Mouse (Mus musculus) forebrain, embryonic 11.5 days (tissue): Measurements from ENCODE around the gene Hvcn1. TPM values are rescaled to one million over a fixed set of nuclear protein-coding genes. Genes with fewer than 3 reads are reported as not detected.

ENCODE experiments used
- ATAC-seq: fragments of 200-750 bp; cut with Nextera tagmentation; replicated peaks from 2 replicates; pipeline ENCODE4 v1.8.0; 2017; ENCODE audit warnings: moderate TSS enrichment; ENCODE audit not compliant: low FRiP score
- DNase-seq: peaks from one replicate; pipeline ENCODE4 v3.0.0-alpha.2; 2017; ENCODE audit warnings: low spot score
- H3K27ac ChIP-seq: fragments of 300-500 bp; sonication (generic); 2 replicates; pipeline ENCODE4 v1.5.1; 2014; ENCODE audit warnings: low read depth, low read length
- H3K27me3 ChIP-seq: fragments of 300-500 bp; sonication (generic); 2 replicates; pipeline ENCODE4 v1.6.1; 2014; ENCODE audit warnings: mild to moderate bottlenecking, low read length, mixed read lengths; ENCODE audit not compliant: control insufficient read depth, insufficient read depth
- H3K36me3 ChIP-seq: fragments of 300-500 bp; sonication (generic); 2 replicates; pipeline ENCODE4 v1.6.1; 2014; ENCODE audit warnings: mild to moderate bottlenecking, low read length, moderate library complexity, mixed read lengths; ENCODE audit not compliant: control insufficient read depth, insufficient read depth
- H3K4me1 ChIP-seq: fragments of 300-500 bp; sonication (generic); replicated peaks from 2 replicates; pipeline ENCODE4 v1.6.1; 2014; ENCODE audit warnings: low read length, mixed read lengths; ENCODE audit not compliant: control insufficient read depth, insufficient read depth
- H3K4me2 ChIP-seq: fragments of 300-500 bp; sonication (generic); 2 replicates; pipeline ENCODE4 v1.6.1; 2014; ENCODE audit warnings: low read depth, mild to moderate bottlenecking, low read length, moderate library complexity, mixed read lengths; ENCODE audit not compliant: severe bottlenecking
- H3K4me3 ChIP-seq: fragments of 300-500 bp; sonication (generic); 2 replicates; pipeline ENCODE4 v1.5.1; 2014; ENCODE audit warnings: low read depth, low read length
- H3K9ac ChIP-seq: fragments of 300-500 bp; sonication (generic); 2 replicates; pipeline ENCODE4 v1.6.1; 2014; ENCODE audit warnings: low read length
- H3K9me3 ChIP-seq: fragments of 300-500 bp; sonication (generic); 2 replicates; pipeline ENCODE4 v1.6.1; 2016; ENCODE audit warnings: low read length, mixed read lengths; ENCODE audit not compliant: control insufficient read depth
- WGBS: fragments of 180-500 bp; shearing (Covaris S2); extraction: QIAGEN DNeasy Blood & Tissue Kit; methylation state at CpG from one replicate; pipeline ENCODE4 v1.1.7; 2014; 5-methylcytosine and 5-hydroxymethylcytosine counted together
- polyA plus RNA-seq: library from polyadenylated mRNA; unstranded; fragments of >200 nt; fragmentation: Nextera tagmentation; extraction: Ambion mirVana; gene quantifications from 2 replicates; pipeline ENCODE4 v1.2.1, GENCODE M21; 2014

Hvcn1 gene
- polyA plus RNA-seq, 1 experiment from 2014 or later = 11.1 TPM

GRCm38 (mm10) chr5:122190465-122190864 lies 16.1 kb upstream of the Hvcn1 start:
- Histone ChIP-seq H3K9me3 (no peaks in the 10 kb centered on the region), H3K4me3 (no peak overlapping the region), H3K36me3 (no peaks in the 10 kb centered on the region), H3K27me3 (no peaks in the 10 kb centered on the region), H3K9ac (no peak overlapping the region), H3K4me1 (no peaks in the 10 kb centered on the region), H3K4me2 (no peak overlapping the region), H3K27ac (no peak overlapping the region)
- ATAC-seq = no peak
- DNase-seq = no peak
- WGBS = 55% methylated on average over 7 of the region's 7 CpGs

GRCm38 (mm10) chr5:122191269-122192063 lies 15.1 kb upstream of the Hvcn1 start:
- Histone ChIP-seq H3K9ac (no peak overlapping the region), H3K9me3 (no peaks in the 10 kb centered on the region), H3K27me3 (no peaks in the 10 kb centered on the region), H3K4me1 (no peaks in the 10 kb centered on the region), H3K4me2 (no peak overlapping the region), H3K36me3 (no peaks in the 10 kb centered on the region), H3K4me3 (no peak overlapping the region), H3K27ac (no peak overlapping the region)
- ATAC-seq (no peak), DNase-seq (no peak)
- WGBS = 80% methylated on average over 12 of the region's 12 CpGs

GRCm38 (mm10) chr5:122192347-122192746 lies 14.3 kb upstream of the Hvcn1 start:
- ATAC-seq (no peak), DNase-seq (no peak)
- Histone ChIP-seq H3K4me1 (no peaks in the 10 kb centered on the region), H3K9me3 (no peaks in the 10 kb centered on the region), H3K4me3 (no peak overlapping the region), H3K4me2 (no peak overlapping the region), H3K9ac (no peak overlapping the region), H3K27me3 (no peaks in the 10 kb centered on the region), H3K36me3 (no peaks in the 10 kb centered on the region), H3K27ac (no peak overlapping the region)
- 71% methylated on average over 3 of the region's 4 CpGs for WGBS

DNA sequence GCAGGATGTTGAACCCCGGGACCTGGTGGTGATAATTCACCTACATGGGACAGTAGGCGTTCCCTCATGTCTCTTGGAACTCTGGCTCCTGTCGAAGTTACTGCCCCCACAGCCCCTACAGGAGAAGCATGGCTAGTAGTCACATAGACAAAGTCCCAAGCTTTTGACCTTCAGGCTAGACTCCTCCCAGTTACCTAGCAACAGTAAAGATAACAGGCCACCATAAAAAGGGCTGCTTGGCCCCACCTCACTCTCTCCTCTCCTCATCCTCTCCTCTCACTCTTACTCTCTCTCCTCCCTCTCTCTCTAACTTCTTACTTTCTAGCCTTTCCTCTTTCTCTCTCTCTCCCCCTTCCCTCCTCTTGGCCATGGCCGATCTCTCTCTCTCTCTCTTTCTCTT lies 5.7 kb upstream of the Hvcn1 start:
- 94% methylated on average over 4 of the region's 4 CpGs for WGBS
- Histone ChIP-seq H3K36me3 (no peaks in the 10 kb centered on the region), H3K9ac (no peak overlapping the region), H3K4me3 (no peak overlapping the region), H3K4me2 (no peak overlapping the region), H3K9me3 (no peaks in the 10 kb centered on the region), H3K27ac (no peak overlapping the region), H3K27me3 (no peaks in the 10 kb centered on the region), H3K4me1 (no peaks in the 10 kb centered on the region)
- no peak for ATAC-seq
- no peak for DNase-seq

- H3K4me2 ChIP-seq = no peak overlapping the region
- no peak overlapping the region for H3K9ac ChIP-seq
- H3K4me1 ChIP-seq = no peaks in the 10 kb centered on the region
- no peaks in the 10 kb centered on the region for H3K27me3 ChIP-seq
- no peak overlapping the region for H3K4me3 ChIP-seq
- no peaks in the 10 kb centered on the region for H3K36me3 ChIP-seq
- H3K27ac ChIP-seq = no peak overlapping the region
- DNase-seq = no peak
- 86% methylated on average over 6 of the region's 6 CpGs for WGBS
- H3K9me3 ChIP-seq = no peaks in the 10 kb centered on the region
- ATAC-seq = no peak
Observed at GRCm38 (mm10) chr5:122201904-122202303, 4.7 kb upstream of the Hvcn1 start.

DNA sequence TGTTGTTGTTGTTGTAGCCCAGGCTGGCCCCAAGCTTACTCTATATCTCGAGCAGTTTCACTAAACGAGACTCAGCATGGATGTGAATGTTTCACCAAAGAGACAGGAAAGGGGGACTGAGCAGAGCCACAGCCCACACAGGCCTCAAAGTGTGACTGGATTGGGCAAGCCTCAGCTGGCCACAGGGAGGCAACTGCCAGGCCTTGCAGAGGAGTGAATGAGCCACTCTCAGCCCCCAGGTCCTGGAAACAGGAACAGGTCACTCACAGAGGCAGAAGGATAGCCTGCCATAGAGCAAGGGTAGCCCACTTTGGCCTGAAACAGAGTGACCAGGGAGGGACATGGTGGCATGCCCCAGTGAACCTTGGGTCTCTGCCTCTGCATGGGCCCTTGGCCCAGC lies 2.4 kb upstream of the Hvcn1 start:
- ATAC-seq (no peak), DNase-seq (no peak)
- no peaks in the 10 kb centered on the region for H3K4me1 ChIP-seq
- 69% methylated on average over 2 of the region's 2 CpGs for WGBS
- H3K4me3 ChIP-seq = no peak overlapping the region
- no peak overlapping the region for H3K4me2 ChIP-seq
- H3K36me3 ChIP-seq = no peaks in the 10 kb centered on the region
- no peak overlapping the region for H3K9ac ChIP-seq
- no peak overlapping the region for H3K27ac ChIP-seq
- H3K27me3 ChIP-seq = no peaks in the 10 kb centered on the region
- no peaks in the 10 kb centered on the region for H3K9me3 ChIP-seq

- Histone ChIP-seq H3K4me1 (peaks cover 7% of the 10 kb centered on the region; the same call in 1 of the 2 replicates), H3K27ac (no peak overlapping the region), H3K9ac (peak overlapping the region; percentile 64), H3K36me3 (no peaks in the 10 kb centered on the region), H3K4me2 (no peak overlapping the region), H3K9me3 (no peaks in the 10 kb centered on the region), H3K27me3 (no peaks in the 10 kb centered on the region), H3K4me3 (no peak overlapping the region)
- WGBS = 43% methylated on average over 6 of the region's 6 CpGs
- ATAC-seq = no peak
- DNase-seq = no peak
Observed at GRCm38 (mm10) chr5:122208909-122209308, 2.3 kb downstream of the Hvcn1 start.

DNA sequence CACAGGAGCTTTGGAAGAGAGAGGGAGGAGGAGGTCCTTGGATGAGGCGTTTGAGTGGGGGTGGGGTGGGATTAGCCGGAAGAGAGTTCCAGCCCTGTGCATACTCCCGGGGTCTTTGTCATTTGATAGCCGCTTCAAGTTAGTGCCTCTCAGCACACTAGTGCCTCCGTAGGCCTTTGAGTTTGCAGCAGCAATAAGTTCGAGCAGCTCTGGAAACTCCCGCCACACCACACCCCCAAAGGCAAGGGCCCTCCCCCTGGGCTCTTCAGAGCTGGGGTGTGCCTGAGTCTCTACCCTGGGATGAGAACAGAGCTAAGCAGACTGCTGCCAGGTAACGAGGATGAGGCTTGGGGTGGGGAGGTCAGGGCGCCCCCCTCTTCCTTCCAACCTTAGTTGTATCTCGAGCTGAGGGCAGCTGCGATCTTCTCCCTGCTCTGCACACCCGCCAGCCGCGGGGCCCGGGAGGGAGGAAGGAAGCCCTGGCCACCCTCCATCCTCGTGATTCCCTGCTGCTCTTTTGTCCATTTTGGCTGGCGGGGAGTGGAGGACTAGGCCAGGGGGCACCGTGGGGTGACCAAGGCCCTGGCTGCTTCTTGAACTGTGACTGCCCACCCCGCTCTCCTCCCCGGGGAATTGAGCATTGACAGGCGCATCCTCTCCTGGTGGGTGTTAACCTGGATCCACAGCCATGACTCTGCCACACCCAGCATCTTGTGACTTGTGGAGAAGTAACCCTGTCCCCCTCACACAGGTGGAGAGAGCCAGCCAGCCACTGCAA lies 3.2 kb downstream of the Hvcn1 start:
- DNase-seq (peak; percentile 83), ATAC-seq (peak; percentile 76)
- no peaks in the 10 kb centered on the region for H3K27me3 ChIP-seq
- H3K9ac ChIP-seq = peak overlapping the region; percentile 64
- H3K4me3 ChIP-seq = peak overlapping the region; percentile 29
- no peaks in the 10 kb centered on the region for H3K36me3 ChIP-seq
- H3K27ac ChIP-seq = 0 out of 2 replicates have a peak overlapping the region, but pooled peaks have one; percentile 37
- 4% methylated on average over 21 of the region's 21 CpGs for WGBS
- H3K4me2 ChIP-seq = peak overlapping the region; percentile 68
- H3K4me1 ChIP-seq = peaks cover 7% of the 10 kb centered on the region; the same call in 1 of the 2 replicates
- H3K9me3 ChIP-seq = no peaks in the 10 kb centered on the region
